Mouse (Mus musculus): ENCODE results near the gene Tgfa.

The Tgfa gene

GRCm38 (mm10) chr6:86298961-86299360 lies 103.9 kb downstream of the Tgfa start:
- no peak for DNase-seq

GRCm38 (mm10) chr6:86299381-86299780 lies 104.4 kb downstream of the Tgfa start:
- no peak for DNase-seq

GRCm38 (mm10) chr6:86305680-86306079 lies 110.7 kb downstream of the Tgfa start:
- DNase-seq: no peak

- DNase-seq: no peak
These were observed 119.0 kb downstream of the Tgfa start for GRCm38 (mm10) chr6:86314011-86314410.

GRCm38 (mm10) chr6:86317066-86317465 lies 122.0 kb downstream of the Tgfa start:
- peak in 1 of 2 experiments; percentile 22 for DNase-seq

- DNase-seq: no peak
These were observed 123.8 kb downstream of the Tgfa start for GRCm38 (mm10) chr6:86318855-86319254.

GRCm38 (mm10) chr6:86322031-86322563 lies 127.1 kb downstream of the Tgfa start:
- no peak for DNase-seq

- DNase-seq: no peak
These were observed 128.0 kb downstream of the Tgfa start for GRCm38 (mm10) chr6:86322991-86323390.

GRCm38 (mm10) chr6:86324400-86324799 lies 129.4 kb downstream of the Tgfa start:
- DNase-seq: no peak
